Comparison of ENCODE assay signal across 9 mouse cellular contexts in the genomic region with DNA sequence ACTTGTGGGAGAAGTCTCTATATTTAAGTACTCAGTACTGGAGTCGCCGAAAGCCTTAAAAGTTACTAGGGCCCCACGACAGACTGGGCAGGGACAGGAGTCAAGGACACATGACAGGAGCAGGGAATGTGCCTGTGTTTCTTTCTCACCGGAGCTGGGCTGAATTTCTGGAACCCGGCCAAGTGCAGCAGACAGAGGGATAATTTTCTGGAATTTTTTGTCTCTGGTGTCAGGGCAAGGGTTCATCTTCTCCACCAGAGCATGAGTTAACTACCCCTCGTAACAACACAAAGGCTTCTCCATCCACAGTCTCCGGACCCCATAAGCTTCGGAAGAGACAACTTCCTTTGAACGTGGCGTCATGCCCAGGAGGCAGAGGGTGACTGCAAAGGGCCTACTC. TPM values are rescaled to one million over a fixed set of nuclear protein-coding genes. Genes with fewer than 3 reads are reported as not detected.
A peak's percentile ranks its signal among the peaks of the same experiment; 100 is the strongest.
DNase-seq lines count a peak whose midpoint lies in the region; ATAC-seq and TF ChIP-seq lines count a peak whose summit lies in the region.
"Had no signal": no experiment of that assay in that cellular context is flagged by ENCODE, and none has a peak within 500 bp of the region (broad histone marks: within the 10 kb centered on the region; RNA-seq: fewer than 3 reads in every experiment).

No protein-coding gene starts in this region.

- no peaks in the 10 kb centered on the region for H3K36me3 ChIP-seq in forebrain, embryonic 14.5 days (ENCODE audit: control insufficient read depth, insufficient read depth, low read length)
- no peaks in the 10 kb centered on the region for H3K36me3 ChIP-seq in forebrain, embryonic 13.5 days (ENCODE audit: poor library complexity, severe bottlenecking)
- H3K36me3 ChIP-seq in kidney, postnatal 0 days (ENCODE audit: insufficient read depth, low read length), result no peaks in the 10 kb centered on the region
- H3K36me3 ChIP-seq in midbrain, embryonic 11.5 days (ENCODE audit: control insufficient read depth, insufficient read depth, low read length), result no peaks in the 10 kb centered on the region

- 0 out of 2 replicates have a peak, but pooled peaks cover 4% of the 10 kb centered on the region for H3K27me3 ChIP-seq in forebrain, embryonic 14.5 days (replicated peaks; ENCODE audit: control insufficient read depth, insufficient read depth, low read length)
- H3K27me3 ChIP-seq in forebrain, embryonic 13.5 days, result peaks cover 20% of the 10 kb centered on the region
- H3K27me3 ChIP-seq in kidney, postnatal 0 days (ENCODE audit: insufficient read depth, low read length), result no peaks in the 10 kb centered on the region
- no peaks in the 10 kb centered on the region for H3K27me3 ChIP-seq in midbrain, embryonic 11.5 days (ENCODE audit: control insufficient read depth, insufficient read depth, low read length)

- no peak overlapping the region for H3K9ac ChIP-seq in forebrain, embryonic 14.5 days (ENCODE audit: low read length)
- H3K9ac ChIP-seq in forebrain, embryonic 13.5 days, result no peak overlapping the region
- no peak overlapping the region for H3K9ac ChIP-seq in kidney, postnatal 0 days (ENCODE audit: low read depth, low read length)
- H3K9ac ChIP-seq in midbrain, embryonic 11.5 days (ENCODE audit: low read length), result no peak overlapping the region

- no peaks in the 10 kb centered on the region for H3K9me3 ChIP-seq in forebrain, embryonic 14.5 days (replicated peaks; ENCODE audit: control insufficient read depth, low read length)
- no peaks in the 10 kb centered on the region for H3K9me3 ChIP-seq in forebrain, embryonic 13.5 days (replicated peaks)
- H3K9me3 ChIP-seq in kidney, postnatal 0 days (replicated peaks; ENCODE audit: low read length), result no peaks in the 10 kb centered on the region
- no peaks in the 10 kb centered on the region for H3K9me3 ChIP-seq in midbrain, embryonic 11.5 days (ENCODE audit: control insufficient read depth, low read length)

- ATAC-seq in forebrain, embryonic 14.5 days, result no peak
- ATAC-seq in forebrain, embryonic 13.5 days, result no peak
- 0 out of 2 replicates have a peak, but pooled peaks have one; percentile 44 for ATAC-seq in kidney, postnatal 0 days (replicated peaks; ENCODE audit: low FRiP score, low read depth)
- ATAC-seq in midbrain, embryonic 11.5 days (ENCODE audit: low FRiP score), result no peak

- 66% methylated on average over 10 of the region's 10 CpGs for WGBS in forebrain, embryonic 14.5 days
- 63% methylated on average over 10 of the region's 10 CpGs for WGBS in forebrain, embryonic 13.5 days
- 34% methylated on average over 10 of the region's 10 CpGs for WGBS in kidney, postnatal 0 days
- WGBS in midbrain, embryonic 11.5 days, result 81% methylated on average over 10 of the region's 10 CpGs

- H3K4me3 ChIP-seq in forebrain, embryonic 14.5 days (ENCODE audit: low read depth, low read length), result no peak overlapping the region
- no peak overlapping the region for H3K4me3 ChIP-seq in forebrain, embryonic 13.5 days
- no peak overlapping the region for H3K4me3 ChIP-seq in kidney, postnatal 0 days (replicated peaks; ENCODE audit: low read depth, low read length)
- no peak overlapping the region for H3K4me3 ChIP-seq in midbrain, embryonic 11.5 days (ENCODE audit: low read depth, low read length)
- H3K4me3 ChIP-seq: erythroblast, embryonic 14.5 days had no signal

- no peak overlapping the region for H3K27ac ChIP-seq in forebrain, embryonic 14.5 days (ENCODE audit: low read depth, low read length)
- H3K27ac ChIP-seq in forebrain, embryonic 13.5 days, result no peak overlapping the region
- H3K27ac ChIP-seq in kidney, postnatal 0 days, result no peak overlapping the region
- H3K27ac ChIP-seq in midbrain, embryonic 11.5 days (ENCODE audit: low read depth, low read length), result no peak overlapping the region

- no peaks in the 10 kb centered on the region for H3K4me1 ChIP-seq in forebrain, embryonic 14.5 days (ENCODE audit: control insufficient read depth, insufficient read depth, low read length)
- 0 out of 2 replicates have a peak, but pooled peaks cover 6% of the 10 kb centered on the region for H3K4me1 ChIP-seq in forebrain, embryonic 13.5 days
- no peaks in the 10 kb centered on the region for H3K4me1 ChIP-seq in kidney, postnatal 0 days (replicated peaks; ENCODE audit: insufficient read depth, low read length)
- no peaks in the 10 kb centered on the region for H3K4me1 ChIP-seq in midbrain, embryonic 11.5 days (ENCODE audit: control insufficient read depth, insufficient read depth, low read length)

- H3K4me2 ChIP-seq in forebrain, embryonic 14.5 days (ENCODE audit: low read length), result no peak overlapping the region
- no peak overlapping the region for H3K4me2 ChIP-seq in forebrain, embryonic 13.5 days
- H3K4me2 ChIP-seq in kidney, postnatal 0 days (ENCODE audit: low read length), result no peak overlapping the region
- H3K4me2 ChIP-seq in midbrain, embryonic 11.5 days, result no peak overlapping the region

- no peak for TF ChIP-seq CTCF in kidney, postnatal 0 days (IDR thresholded peaks at IDR 0.05; ENCODE audit: low read depth)

- DNase-seq in forebrain, embryonic 14.5 days (ENCODE audit: low spot score), result peak; percentile 29
- DNase-seq in 3T3-L1 (ENCODE audit: low read depth, low spot score), result peak; percentile 1
- DNase-seq in cerebellum, postnatal 14 days, result peak; percentile 62 to 72
- peak; percentile 51 for DNase-seq in kidney, postnatal 0 days (ENCODE audit: low spot score)
- no peak for DNase-seq in c-Kit-positive CD71-positive TER-119-positive erythroid progenitor cells, embryonic 14.5 days (ENCODE audit: low spot score)
- DNase-seq in layer of hippocampus, adult 11-12 months (ENCODE audit: low spot score), result no peak
- DNase-seq in midbrain, embryonic 11.5 days (ENCODE audit: low spot score, missing footprints), result no peak

RNA-seq across cellular contexts. Expression of a gene that starts 4.7 kb away (rescaled TPM):
- polyA plus RNA-seq in forebrain, embryonic 14.5 days (2014; fragmentation: Nextera tagmentation; extraction: Ambion mirVana), result 6.9 and 9.8 TPM in 2 replicates
- polyA plus RNA-seq in forebrain, embryonic 13.5 days (2015; fragmentation: Nextera tagmentation; extraction: Ambion mirVana), result 3.2 and 3.5 TPM in 2 replicates
- 25.4 and 25.7 TPM in 2 replicates for polyA plus RNA-seq in kidney, postnatal 0 days (2015; fragmentation: Nextera tagmentation; extraction: Ambion mirVana)
- polyA plus RNA-seq in midbrain, embryonic 11.5 days (2014; fragmentation: Nextera tagmentation; extraction: Ambion mirVana), result 2.8 and 3.0 TPM in 2 replicates

RNA-seq across cellular contexts. Expression of a gene that starts 27.5 kb away (rescaled TPM):
- polyA plus RNA-seq in forebrain, embryonic 14.5 days (2014; fragmentation: Nextera tagmentation; extraction: Ambion mirVana), result not detected in 2 replicates
- polyA plus RNA-seq in forebrain, embryonic 13.5 days (2015; fragmentation: Nextera tagmentation; extraction: Ambion mirVana), result not detected in 2 replicates
- 0.80 and 1.2 TPM in 2 replicates for polyA plus RNA-seq in kidney, postnatal 0 days (2015; fragmentation: Nextera tagmentation; extraction: Ambion mirVana)
- polyA plus RNA-seq in midbrain, embryonic 11.5 days (2014; fragmentation: Nextera tagmentation; extraction: Ambion mirVana), result not detected in 2 replicates
- polyA plus RNA-seq: erythroblast, embryonic 14.5 days had no signal

Comparison
In these comparisons a context has a peak if more than half of its experiments do, and no peak if none do; other contexts are left out.
1. DNase-seq: peak in forebrain, embryonic 14.5 days (single experiment), 3T3-L1 (single experiment), cerebellum, postnatal 14 days (2 of 2) and kidney, postnatal 0 days (single experiment); none in c-Kit-positive CD71-positive TER-119-positive erythroid progenitor cells, embryonic 14.5 days (single experiment), layer of hippocampus, adult 11-12 months (single experiment) and midbrain, embryonic 11.5 days (single experiment).